Mouse (Mus musculus) cortical plate, adult 2 months (tissue): Measurements from ENCODE around the gene Itch.

Source experiments
- CTCF ChIP-seq: fragments of 200-500 bp; IDR thresholded peaks from 2 replicates; pipeline ENCODE4 v1.5.1; 2011; ENCODE audit warnings: mild to moderate bottlenecking, control low read depth, low read length; ENCODE audit not compliant: insufficient read depth; ENCODE audit errors: extremely low read depth
- POLR2A ChIP-seq: fragments of 200-500 bp; IDR thresholded peaks from 2 replicates; pipeline ENCODE4 v1.6.1; 2011; ENCODE audit warnings: mild to moderate bottlenecking, low read length, control low read depth; ENCODE audit not compliant: insufficient read depth; ENCODE audit errors: extremely low read depth

- TF ChIP-seq POLR2A: no peak
- TF ChIP-seq CTCF: no peak
Observed at GRCm38 (mm10) chr2:155090909-155091742, 42.2 kb upstream of the Itch start.
